Mouse (Mus musculus) gastrocnemius, adult 8-10 months (tissue): ENCODE results near the gene Plekhf1. TPM values are rescaled to one million over a fixed set of nuclear protein-coding genes. Genes with fewer than 3 reads are reported as not detected.

Experiments
- DNase-seq, 2 experiments: peaks; one replicate each; pipeline ENCODE4 v3.0.0; 2022; ENCODE audit warnings: low spot score in 2 of 2
- total RNA-seq, 4 experiments: library from RNA; stranded (reverse); gene quantifications; 2 replicates each; pipeline ENCODE4 v1.2.4; 2022

Gene Plekhf1
- total RNA-seq, 4 experiments from 2014 or later, result 4.7 to 7.9 (median 6.4) TPM

DNA sequence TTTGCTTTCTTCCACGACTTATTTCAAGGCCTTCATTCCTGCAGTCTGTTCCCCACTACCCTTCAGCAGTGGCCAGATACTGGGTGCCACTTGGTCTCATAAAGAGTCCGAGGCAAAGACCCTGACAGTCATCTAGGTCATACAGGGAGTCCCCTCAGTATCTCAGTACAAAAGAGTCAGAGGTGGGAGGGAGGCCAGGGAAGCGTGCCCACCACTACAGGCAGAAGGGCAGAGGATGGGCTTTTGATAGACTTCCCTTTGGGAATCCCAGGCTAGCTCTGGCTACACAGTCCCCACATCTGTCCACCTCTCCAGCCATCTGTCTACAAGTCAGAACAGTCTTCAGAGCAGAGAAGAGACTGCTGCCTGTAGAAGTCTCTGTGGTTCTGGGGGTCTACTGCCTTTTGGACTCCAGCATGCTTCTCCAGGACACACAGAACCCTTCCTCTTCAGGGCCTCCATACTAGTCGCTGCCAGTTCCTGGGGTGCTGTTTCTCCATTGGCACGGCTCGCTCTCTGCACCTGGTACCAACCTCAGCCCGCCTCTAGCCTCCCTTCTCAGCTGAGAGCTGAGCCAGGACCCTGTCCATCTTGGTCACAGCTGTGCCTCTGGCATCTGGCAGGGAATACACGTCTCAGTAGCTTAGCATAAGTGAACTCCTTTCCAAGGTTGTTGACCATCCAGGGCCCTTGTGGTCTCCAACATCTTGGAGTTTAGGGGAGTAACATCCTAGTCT, 9.0 kb downstream of the Plekhf1 start:
- no peak for DNase-seq

DNA sequence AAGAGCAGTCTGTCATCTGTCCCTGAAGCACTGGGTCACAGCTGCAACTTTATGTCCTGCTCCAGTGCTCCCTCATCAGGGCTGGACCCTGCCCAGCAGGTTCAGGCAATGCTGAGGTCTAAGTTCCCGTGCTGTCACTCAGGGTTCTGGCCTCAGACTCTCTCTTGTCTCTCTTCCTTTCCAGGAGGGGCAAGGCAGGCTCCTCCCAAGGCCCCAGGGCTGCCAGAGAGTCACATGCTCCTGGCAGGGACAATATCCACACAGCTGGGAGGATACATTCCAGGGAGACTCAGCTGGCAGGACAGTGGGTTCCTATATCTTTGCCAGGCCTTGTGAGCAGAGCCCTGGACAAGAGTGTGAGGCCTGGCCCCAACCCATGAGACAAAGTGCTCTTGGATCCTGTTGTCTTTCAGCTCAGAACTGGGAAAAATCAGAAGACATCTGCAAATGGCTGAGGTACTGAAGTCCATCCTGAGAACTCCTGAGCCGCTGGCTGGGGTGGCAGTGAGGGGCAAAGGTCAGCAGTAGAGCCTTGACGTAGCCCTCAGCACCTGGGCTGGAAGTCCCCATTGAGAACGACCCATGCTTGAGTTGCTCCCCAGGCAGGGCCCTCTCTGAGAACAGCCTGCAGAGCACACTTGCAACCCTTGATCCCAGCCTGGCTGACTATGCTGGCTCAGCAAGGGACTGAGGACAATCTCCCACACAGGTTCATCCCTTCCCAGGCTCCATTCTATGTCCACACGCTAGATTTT, 10.2 kb downstream of the Plekhf1 start:
- DNase-seq, result peak; percentile 92

DNA sequence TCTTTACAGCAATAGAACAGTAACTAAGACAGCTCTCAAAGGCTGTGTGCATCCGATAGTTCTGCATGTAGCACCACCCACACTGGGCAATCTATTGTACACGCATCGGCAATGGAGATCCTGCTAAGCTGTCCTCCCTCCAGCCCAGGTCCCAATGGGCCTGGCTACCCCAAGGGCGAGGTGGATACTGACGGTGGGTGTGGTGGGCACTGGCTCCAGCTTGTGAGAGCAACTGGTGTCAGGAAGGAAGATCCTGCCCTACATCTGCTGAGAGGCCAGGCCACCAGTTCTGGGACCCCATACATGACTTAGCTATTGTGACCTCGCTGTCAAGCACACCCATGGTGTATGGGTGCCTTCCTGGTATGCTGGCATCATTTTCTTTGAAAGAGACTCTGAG, 12.1 kb downstream of the Plekhf1 start:
- no peak for DNase-seq

DNA sequence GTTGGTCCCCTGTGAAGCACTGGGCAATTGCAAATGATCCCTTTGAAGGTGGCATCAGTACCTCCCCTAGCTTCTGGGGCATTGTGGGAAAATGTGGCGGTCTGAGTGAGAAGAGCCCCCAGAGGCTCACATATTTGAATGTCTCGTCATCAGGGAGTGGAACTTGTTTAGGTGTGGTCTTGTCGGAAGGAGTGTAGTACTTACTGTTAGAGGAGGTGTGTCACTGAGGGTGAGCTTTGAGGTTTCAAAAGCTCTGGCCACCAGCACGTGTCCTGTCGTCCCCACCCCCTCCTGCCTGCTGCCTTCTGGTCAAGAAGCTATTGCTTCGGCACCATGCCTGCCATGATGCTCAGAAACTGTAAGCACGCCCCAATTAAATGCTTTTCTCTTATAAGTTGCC, 12.5 kb downstream of the Plekhf1 start:
- no peak for DNase-seq

DNA sequence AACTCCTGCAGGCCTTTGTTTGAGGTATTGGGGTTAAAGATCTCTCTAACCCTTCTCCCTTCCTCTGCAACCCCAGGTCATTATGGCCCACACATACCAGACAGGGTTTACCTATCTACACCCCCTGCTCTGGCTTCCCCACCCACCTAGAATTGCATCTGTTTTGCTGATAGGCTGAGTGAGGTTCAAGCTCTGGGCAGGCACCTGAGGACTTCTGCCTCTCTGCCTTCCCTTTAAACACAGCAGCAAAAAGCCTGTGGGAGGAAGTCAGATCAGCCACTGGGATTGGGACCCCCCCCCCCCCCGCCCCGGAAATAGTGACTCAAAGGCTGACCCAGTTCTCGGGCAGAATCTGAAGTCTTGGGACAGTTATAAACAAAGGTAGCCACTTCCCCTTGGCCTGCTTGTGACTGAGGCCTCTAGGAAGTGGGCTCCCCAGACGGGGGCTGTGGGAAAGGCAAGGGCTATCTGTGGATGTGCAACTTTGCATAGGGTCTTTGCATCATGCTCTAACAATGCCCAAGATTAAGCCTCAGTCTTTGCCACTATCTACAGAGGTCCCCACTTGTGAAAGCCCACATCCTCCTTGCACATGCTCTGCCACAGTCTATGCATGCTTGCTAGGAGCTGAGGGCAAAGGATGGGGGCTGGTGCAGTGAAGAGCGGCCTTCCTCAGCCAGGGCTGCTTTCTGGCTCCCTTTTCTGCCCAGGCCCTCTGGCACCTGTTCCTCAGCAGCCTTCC, 13.2 kb downstream of the Plekhf1 start:
- DNase-seq, result no peak

DNA sequence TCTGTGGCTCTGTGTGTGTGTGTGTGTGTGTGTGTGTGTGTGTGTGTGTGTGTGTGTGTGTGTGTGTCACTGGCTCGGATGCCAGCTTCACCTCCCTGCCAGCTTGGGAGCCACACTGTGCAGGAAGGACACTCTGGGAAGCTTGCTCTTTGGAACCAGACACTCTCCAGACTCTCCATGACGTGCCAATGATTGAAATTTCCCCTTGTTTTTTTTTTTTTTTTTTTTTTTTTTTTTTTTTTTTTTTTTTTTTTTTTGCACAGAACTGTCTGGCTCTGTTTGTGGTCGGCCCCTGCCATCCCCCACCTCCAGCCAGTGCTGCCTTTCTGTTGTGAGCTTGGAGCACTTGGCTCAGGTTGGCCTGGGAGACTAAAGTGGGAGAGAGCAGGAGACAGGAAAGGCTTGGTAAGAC, 15.2 kb downstream of the Plekhf1 start:
- no peak for DNase-seq

DNA sequence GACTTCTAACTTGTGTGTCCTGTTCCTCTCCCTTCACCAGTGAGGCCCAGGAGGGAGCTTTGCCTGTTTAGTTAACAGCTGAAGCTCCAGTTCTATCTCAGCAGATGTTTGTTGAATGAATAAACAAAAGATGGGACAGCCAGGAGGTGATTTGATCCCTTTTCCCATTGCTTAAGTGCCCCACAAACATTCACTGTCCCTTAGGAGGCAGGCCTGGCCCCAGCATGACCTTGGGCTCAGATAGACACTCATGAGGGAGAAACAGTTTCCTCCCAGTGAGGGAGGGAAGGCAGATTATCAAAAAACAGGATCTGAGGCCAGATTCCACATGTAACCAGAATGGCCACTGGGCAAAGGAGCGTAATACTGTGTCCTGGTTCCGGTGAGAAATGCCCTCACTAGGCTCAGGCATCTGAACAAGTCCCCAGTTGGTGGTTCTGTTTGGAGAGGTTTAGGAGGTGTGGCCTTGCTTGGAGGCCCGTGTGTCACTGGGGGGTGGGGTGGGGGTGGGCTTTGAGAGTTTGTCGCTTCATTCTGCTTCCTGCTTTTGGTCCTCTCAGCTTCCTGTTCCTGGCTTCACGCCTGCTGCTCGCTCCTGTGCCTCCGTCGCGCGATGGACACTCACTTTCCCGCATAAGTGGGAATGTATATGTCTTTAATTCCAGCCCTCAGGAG, 18.2 kb downstream of the Plekhf1 start:
- DNase-seq, result no peak

DNA sequence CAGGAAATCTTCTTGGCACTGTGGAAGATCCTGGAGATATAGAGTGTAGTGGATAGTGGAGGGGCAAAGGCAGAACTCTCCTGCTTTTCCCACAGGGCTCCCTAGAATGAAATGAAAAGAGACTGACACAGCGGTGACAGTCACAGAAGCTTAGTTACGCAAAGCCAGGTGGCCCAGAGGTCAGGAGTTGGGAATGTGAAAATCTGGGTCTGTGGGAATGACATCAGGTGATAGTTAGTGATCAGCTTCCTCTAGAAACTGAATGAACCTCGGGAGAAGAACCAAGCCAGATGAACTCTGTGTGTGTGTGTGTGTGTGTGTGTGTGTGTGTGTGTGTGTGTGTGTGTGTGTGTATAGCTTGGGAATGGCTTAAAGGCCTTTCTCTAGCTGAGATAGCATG, 18.8 kb downstream of the Plekhf1 start:
- no peak for DNase-seq

DNA sequence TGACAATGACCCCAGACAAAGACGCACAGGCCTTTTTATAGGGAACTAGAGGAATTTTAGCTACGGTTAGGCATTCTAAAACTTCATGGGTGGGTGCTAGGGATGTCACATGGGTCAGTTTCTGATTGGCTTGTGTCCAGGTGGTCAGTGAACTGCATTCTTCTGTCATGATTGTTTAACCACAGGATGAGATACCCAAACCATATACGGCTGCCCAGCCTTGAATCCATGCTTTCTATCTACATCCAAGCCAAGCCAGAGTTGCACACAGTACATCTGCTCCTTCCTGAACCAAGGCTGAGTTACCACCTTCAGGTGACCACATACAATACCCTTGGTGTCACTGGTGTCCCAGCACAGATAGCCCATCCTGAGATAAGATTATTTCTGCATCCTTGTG, 21.3 kb downstream of the Plekhf1 start:
- no peak for DNase-seq

DNA sequence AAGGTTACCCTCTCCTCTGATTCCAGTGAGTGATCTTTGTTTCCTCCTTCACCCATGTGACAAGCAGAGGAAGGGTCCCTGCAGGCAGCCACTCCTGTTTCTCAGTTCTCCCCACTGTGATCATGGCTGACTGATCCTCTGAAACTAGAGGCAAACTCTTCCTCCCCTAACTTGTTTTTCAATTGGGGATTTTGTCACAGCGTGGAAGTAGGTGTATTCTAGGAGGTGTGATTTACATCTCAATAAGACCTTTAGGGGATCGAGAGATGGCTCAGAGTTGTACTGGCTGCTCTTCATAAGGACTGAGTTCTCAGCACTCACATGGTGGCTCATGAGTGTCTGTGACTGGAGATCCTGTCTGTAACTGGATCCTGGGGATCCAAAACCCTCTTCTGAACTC, 22.0 kb downstream of the Plekhf1 start:
- no peak for DNase-seq

DNA sequence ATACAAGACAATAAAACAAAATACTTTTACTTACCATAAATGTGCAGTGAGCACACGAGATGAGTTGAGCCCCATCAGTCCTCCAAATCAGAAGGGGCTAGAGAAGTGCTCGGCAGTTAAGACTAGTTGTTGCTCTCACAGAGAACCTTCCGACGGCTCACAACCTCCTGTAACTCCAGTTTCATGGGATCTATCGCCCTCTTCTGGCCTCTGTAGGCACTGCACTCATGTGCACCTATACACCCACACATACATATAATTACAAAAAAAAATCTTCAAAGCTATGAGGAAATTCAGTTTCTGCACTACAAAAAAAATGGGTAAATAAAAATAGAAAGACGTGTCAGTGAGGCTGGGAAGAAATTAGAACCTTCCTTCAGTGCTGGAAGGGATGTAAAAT, 23.5 kb downstream of the Plekhf1 start:
- no peak for DNase-seq

DNA sequence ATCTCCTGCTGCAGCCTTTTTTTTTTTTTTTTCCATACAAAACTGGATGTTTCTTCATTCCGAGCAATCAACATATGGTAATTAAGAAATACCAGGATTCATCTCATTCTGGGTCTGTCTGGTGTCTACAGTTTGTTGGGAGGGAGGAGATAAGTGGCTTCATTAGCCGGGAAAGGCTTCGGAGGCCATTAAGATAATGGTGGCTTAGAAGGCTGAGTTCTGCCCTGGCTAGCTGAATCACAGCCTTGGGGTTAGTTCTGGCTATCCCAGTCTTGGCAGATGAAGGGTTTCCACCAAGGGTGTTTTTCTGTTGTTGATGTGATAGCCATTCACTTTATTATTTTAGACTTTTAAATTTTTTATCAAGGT, 26.5 kb downstream of the Plekhf1 start:
- DNase-seq, result no peak

DNA sequence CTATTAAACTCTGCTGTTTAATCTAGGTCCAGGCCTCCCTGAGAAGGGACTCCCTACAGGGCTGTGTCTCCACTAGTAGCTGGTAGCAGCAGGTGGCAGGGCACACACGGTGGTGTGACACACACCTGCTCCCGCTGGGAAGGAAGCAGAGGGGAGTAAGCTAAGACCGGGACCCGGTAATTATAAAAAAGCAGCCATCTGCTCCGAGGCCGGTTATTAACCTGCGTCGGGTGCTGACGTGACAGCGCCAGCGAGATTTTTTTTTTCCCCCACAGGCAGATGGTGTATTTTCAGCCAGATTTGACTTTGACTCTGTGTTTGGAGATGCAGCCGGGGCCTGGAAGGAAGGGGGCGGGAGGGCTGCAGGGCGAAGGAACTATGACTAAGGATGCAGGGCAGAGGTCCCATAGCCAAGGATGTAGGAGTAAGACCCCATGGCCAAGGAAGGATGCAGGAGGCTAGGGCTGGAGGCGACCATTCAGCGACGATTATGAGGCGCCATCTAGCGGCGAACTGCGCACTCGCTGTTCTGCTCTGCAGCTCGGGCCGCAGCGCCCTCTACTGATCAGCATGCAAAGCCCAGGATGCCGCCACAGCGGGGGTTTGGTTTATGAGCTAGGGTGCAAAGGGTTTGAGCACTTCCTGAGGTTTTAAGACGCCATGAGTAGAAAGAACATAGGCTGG, 27.1 kb downstream of the Plekhf1 start:
- DNase-seq, result peak; percentile 57 to 66

DNA sequence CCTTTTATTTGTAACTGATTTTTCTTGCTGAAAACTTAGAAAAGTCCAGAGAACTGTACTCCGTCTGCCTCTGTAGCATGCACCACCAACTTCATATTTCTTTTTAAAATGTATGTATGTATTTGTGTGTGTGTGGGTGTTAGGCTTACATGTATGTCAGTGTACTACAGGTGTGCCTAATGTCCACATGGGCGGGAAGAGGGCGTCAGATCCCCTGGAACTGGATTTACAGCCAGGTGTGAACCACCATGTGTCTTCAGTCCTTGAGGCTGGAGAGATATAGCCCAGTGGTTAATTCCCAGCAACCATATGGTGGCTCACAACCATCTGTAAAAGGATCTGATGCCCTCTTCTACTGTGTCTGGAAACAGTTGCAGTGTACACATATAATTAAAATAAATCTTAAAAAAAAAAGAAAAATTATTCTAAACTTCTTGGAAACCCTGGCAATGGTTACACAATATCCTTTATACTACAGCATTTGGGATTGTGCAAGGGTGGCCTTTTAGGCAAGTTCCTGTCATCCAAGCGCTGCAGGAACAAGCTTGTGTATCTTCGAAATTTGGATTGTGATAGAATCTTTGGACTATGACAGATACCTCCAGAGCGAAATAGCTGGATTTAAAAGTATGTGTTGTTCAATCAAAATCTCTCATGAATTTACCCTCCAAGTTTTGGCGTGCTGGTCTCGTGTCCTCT, 27.8 kb downstream of the Plekhf1 start:
- DNase-seq, result no peak

DNA sequence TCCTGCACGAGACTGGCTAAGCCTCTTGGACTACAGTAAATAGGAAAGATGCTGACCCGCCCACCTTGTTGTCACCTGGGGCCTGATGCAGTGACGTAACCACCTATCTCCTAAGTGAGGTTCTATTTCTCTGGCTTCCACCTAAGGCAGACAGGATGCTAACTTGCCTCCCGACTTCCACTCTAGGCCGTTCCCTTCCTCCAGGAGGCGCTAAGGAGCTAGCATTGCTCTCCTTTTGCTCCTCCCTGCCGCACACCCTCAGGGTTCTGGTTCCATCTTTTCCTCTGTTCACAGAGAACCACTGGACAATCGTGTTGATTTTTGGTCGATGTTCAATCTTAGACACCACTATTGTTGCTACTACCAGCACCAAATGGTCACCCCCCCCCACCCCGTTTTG, 36.2 kb downstream of the Plekhf1 start:
- DNase-seq, result no peak

DNA sequence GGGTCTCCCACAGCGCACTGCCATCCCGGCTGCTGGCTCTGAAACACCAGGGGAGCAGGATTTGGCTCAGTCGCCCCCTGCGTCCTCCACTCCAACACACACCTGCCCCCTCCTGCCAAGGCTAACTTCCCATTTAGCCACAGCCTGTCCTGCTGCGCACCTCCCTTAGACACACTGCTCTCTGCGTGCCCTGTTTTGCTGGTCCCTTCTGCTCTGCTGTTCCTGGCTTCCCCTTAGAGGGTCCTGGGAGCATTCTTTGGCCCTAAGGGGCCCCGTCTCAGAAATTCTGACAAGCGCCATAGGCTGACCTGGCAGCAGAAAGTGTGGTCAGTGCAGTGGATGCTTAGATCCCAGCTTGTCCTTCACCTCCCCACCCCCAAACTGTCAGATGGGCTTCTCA, 36.7 kb downstream of the Plekhf1 start:
- no peak for DNase-seq

DNA sequence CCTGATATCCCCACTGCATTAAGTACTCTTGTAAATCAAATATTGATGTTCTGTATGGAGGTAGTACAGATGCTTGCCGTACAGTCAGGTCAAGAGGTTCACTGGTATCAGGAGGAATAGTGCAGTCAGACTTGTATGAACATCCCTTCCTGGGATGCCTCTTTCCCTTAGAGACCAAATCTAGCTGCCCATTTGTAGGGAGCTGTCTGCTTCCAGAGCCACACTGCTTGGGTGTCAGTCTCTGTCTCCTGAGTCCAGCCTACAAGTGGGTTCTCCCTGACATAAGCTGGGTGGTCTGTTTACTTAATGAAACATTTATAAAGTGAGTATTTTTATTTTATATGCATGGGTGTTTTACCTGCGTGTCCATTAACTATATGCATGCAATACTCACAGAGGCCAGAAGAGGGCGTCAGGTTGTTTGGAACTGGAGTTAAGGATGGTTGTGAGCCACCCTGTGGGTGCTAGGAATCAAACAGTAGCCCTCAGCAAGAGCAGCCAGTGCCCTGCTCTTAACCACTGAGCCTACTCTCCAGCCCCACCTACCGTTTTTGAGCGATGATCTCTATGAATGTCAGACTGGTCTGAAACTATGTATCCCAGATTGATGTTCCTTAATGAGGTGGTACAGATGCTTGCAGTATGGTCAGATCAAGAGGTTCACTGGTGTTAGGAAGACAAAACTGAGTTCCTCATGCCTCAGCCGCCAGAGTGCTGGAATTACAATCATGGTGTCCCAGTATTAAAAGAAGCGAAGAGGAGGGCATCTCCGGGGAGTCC, 37.6 kb downstream of the Plekhf1 start:
- DNase-seq, result no peak

DNA sequence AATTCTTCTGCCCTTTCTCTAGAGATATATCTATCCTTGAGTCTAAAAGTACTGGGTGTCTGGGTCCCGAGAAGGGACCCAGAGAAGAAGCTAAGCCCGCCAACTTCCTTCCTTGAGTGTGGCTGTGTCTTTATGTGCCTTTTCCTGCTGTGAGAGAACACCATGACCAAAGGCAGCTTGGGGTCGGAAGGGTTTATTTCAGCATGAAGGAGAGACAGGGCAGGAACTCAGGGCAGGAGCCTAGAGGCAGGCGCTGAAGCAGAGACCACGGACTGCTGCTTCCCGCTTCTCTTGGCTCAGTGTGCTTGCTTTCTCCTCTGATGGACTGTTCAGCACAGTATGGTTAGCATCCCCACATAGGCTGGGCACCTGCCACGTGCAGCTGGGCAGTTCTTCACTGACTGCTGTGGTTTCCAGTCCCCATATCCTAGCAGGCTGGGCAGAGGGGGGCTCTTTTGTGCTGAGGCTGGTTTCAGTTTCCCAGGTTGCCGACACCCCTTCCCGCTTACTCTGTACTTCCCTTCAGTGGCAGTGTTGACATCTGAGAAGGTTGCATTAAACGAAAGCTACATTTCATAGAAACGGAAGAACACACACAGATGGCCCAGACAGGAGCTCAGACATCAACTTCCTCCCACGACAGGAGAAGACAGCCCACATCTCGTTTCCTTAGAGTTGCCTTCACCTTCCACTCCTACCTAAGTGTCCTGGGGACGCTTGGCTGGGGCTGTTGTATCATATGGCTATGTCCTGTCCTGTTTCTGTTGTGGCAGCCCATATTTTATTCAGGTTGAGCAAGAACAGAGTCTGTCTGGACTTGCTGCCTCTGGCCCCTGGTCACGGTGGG, 38.5 kb downstream of the Plekhf1 start:
- no peak for DNase-seq
